Mouse (Mus musculus) kidney, embryonic 14.5 days (tissue): ENCODE data around the gene Ntmt1. TPM values are rescaled to one million over a fixed set of nuclear protein-coding genes. Genes with fewer than 3 reads are reported as not detected.

Experiments
- ATAC-seq: fragments of 200-750 bp; cut with Nextera tagmentation; 2 replicates; pipeline ENCODE4 v1.8.0; 2017; ENCODE audit warnings: moderate number of reproducible peaks, mild to moderate bottlenecking, moderate TSS enrichment, moderate library complexity; ENCODE audit not compliant: low FRiP score, low TSS enrichment
- H3K27ac ChIP-seq: fragments of 300-500 bp; sonication (generic); 2 replicates; pipeline ENCODE4 v1.5.1; 2014; ENCODE audit warnings: low read depth, mild to moderate bottlenecking, low read length, moderate library complexity, mixed read lengths
- H3K27me3 ChIP-seq: fragments of 300-500 bp; sonication (generic); 2 replicates; pipeline ENCODE4 v1.6.1; 2014; ENCODE audit warnings: mild to moderate bottlenecking, low read length; ENCODE audit not compliant: control insufficient read depth, insufficient read depth
- H3K36me3 ChIP-seq: fragments of 300-500 bp; sonication (generic); 2 replicates; pipeline ENCODE4 v1.6.1; 2014; ENCODE audit warnings: low read length, mixed read lengths; ENCODE audit not compliant: control insufficient read depth, insufficient read depth
- H3K4me1 ChIP-seq: fragments of 300-500 bp; sonication (generic); 2 replicates; pipeline ENCODE4 v1.6.1; 2014; ENCODE audit warnings: low read length, mixed read lengths; ENCODE audit not compliant: control insufficient read depth, insufficient read depth
- H3K4me2 ChIP-seq: fragments of 300-500 bp; sonication (generic); replicated peaks from 2 replicates; pipeline ENCODE4 v1.6.1; 2014; ENCODE audit warnings: low read depth, mild to moderate bottlenecking, low read length
- H3K4me3 ChIP-seq: fragments of 300-500 bp; sonication (generic); 2 replicates; pipeline ENCODE4 v1.5.1; 2014; ENCODE audit warnings: mild to moderate bottlenecking, low read length
- H3K9ac ChIP-seq: fragments of 300-500 bp; sonication (generic); 2 replicates; pipeline ENCODE4 v1.6.1; 2014; ENCODE audit warnings: low read depth, mild to moderate bottlenecking, low read length, moderate library complexity
- H3K9me3 ChIP-seq: fragments of 300-500 bp; sonication (generic); 2 replicates; pipeline ENCODE4 v1.6.1; 2016; ENCODE audit warnings: low read length; ENCODE audit not compliant: control insufficient read depth
- WGBS: fragments of 180-500 bp; shearing (Covaris S2); extraction: QIAGEN DNeasy Blood & Tissue Kit; methylation state at CpG from one replicate; pipeline ENCODE4 v1.1.7; 2014; 5-methylcytosine and 5-hydroxymethylcytosine counted together
- polyA plus RNA-seq: library from polyadenylated mRNA; unstranded; fragments of >200 nt; fragmentation: Nextera tagmentation; extraction: Ambion mirVana; gene quantifications from 2 replicates; pipeline ENCODE4 v1.2.1, GENCODE M21; 2014

Gene Ntmt1
- polyA plus RNA-seq, 1 experiment from 2014 or later, result 95.6 TPM

- H3K4me3 ChIP-seq, result no peak overlapping the region
- ATAC-seq, result no peak
- H3K4me1 ChIP-seq, result peaks cover 26% of the 10 kb centered on the region
- no peak overlapping the region for H3K27ac ChIP-seq
- no peak overlapping the region for H3K4me2 ChIP-seq
- H3K9ac ChIP-seq, result no peak overlapping the region
- no peaks in the 10 kb centered on the region for H3K27me3 ChIP-seq
- H3K9me3 ChIP-seq, result peaks cover 3% of the 10 kb centered on the region; the same call in 1 of the 2 replicates
- no peaks in the 10 kb centered on the region for H3K36me3 ChIP-seq
- 77% methylated on average over 5 of the region's 5 CpGs for WGBS
Measured at GRCm38 (mm10) chr2:30768529-30768928, 39.1 kb upstream of the Ntmt1 start.

- H3K9me3 ChIP-seq, result no peaks in the 10 kb centered on the region
- no peak overlapping the region for H3K4me2 ChIP-seq
- H3K27ac ChIP-seq, result no peak overlapping the region
- H3K9ac ChIP-seq, result 0 out of 2 replicates have a peak overlapping the region, but pooled peaks have one; percentile 5
- no peak for ATAC-seq
- 61% methylated on average over 6 of the region's 6 CpGs for WGBS
- no peaks in the 10 kb centered on the region for H3K36me3 ChIP-seq
- peaks cover 26% of the 10 kb centered on the region for H3K4me1 ChIP-seq
- H3K27me3 ChIP-seq, result no peaks in the 10 kb centered on the region
- H3K4me3 ChIP-seq, result no peak overlapping the region
Measured at GRCm38 (mm10) chr2:30769187-30769586, 38.4 kb upstream of the Ntmt1 start.

GRCm38 (mm10) chr2:30771368-30771805 lies 36.2 kb upstream of the Ntmt1 start:
- Histone ChIP-seq H3K4me2 (peak overlapping the region; percentile 96), H3K9me3 (no peaks in the 10 kb centered on the region), H3K9ac (peak overlapping the region; percentile 67), H3K27me3 (no peaks in the 10 kb centered on the region), H3K36me3 (no peaks in the 10 kb centered on the region), H3K27ac (peak overlapping the region; percentile 85), H3K4me3 (peak overlapping the region; percentile 43), H3K4me1 (peaks cover 26% of the 10 kb centered on the region)
- peak; percentile 40; the same call in 1 of the 2 replicates for ATAC-seq
- WGBS, result under 1% methylated on average over 46 of the region's 51 CpGs

GRCm38 (mm10) chr2:30771806-30772460 lies 35.7 kb upstream of the Ntmt1 start:
- Histone ChIP-seq H3K9me3 (no peaks in the 10 kb centered on the region), H3K4me1 (peaks cover 26% of the 10 kb centered on the region), H3K36me3 (no peaks in the 10 kb centered on the region), H3K27ac (peak overlapping the region; percentile 85), H3K27me3 (no peaks in the 10 kb centered on the region), H3K9ac (peak overlapping the region; percentile 67), H3K4me2 (peak overlapping the region; percentile 96), H3K4me3 (peak overlapping the region; percentile 43)
- 9% methylated on average over 19 of the region's 19 CpGs for WGBS
- ATAC-seq, result peak; percentile 44

- Histone ChIP-seq H3K9me3 (no peaks in the 10 kb centered on the region), H3K4me1 (peaks cover 26% of the 10 kb centered on the region), H3K27ac (peak overlapping the region; percentile 85; the same call in 1 of the 2 replicates), H3K4me2 (no peak overlapping the region; the same call in 1 of the 2 replicates), H3K36me3 (no peaks in the 10 kb centered on the region), H3K4me3 (no peak overlapping the region), H3K9ac (no peak overlapping the region; the same call in 1 of the 2 replicates), H3K27me3 (no peaks in the 10 kb centered on the region)
- WGBS, result 43% methylated on average over 15 of the region's 15 CpGs
- ATAC-seq, result no peak
Measured at GRCm38 (mm10) chr2:30772581-30773312, 34.9 kb upstream of the Ntmt1 start.

- H3K36me3 ChIP-seq, result no peaks in the 10 kb centered on the region
- H3K27me3 ChIP-seq, result no peaks in the 10 kb centered on the region
- no peak overlapping the region for H3K4me3 ChIP-seq
- H3K9me3 ChIP-seq, result no peaks in the 10 kb centered on the region
- H3K9ac ChIP-seq, result no peak overlapping the region
- H3K4me1 ChIP-seq, result peaks cover 26% of the 10 kb centered on the region
- 74% methylated on average over 8 of the region's 8 CpGs for WGBS
- no peak overlapping the region for H3K4me2 ChIP-seq
- ATAC-seq, result no peak
- peak overlapping the region; percentile 63; the same call in 1 of the 2 replicates for H3K27ac ChIP-seq
Measured at GRCm38 (mm10) chr2:30773313-30774005, 34.2 kb upstream of the Ntmt1 start.

GRCm38 (mm10) chr2:30775955-30776354 lies 31.7 kb upstream of the Ntmt1 start:
- Histone ChIP-seq H3K36me3 (no peaks in the 10 kb centered on the region), H3K27me3 (no peaks in the 10 kb centered on the region), H3K4me2 (no peak overlapping the region), H3K27ac (no peak overlapping the region), H3K4me3 (no peak overlapping the region), H3K9me3 (no peaks in the 10 kb centered on the region), H3K4me1 (peaks cover 27% of the 10 kb centered on the region), H3K9ac (no peak overlapping the region)
- WGBS, result 58% methylated on average over 3 of the region's 3 CpGs
- ATAC-seq, result no peak

GRCm38 (mm10) chr2:30777266-30777665 lies 30.4 kb upstream of the Ntmt1 start:
- Histone ChIP-seq H3K27me3 (no peaks in the 10 kb centered on the region), H3K36me3 (no peaks in the 10 kb centered on the region), H3K9ac (no peak overlapping the region), H3K9me3 (no peaks in the 10 kb centered on the region), H3K4me2 (no peak overlapping the region), H3K4me3 (no peak overlapping the region), H3K4me1 (peaks cover 16% of the 10 kb centered on the region), H3K27ac (no peak overlapping the region)
- ATAC-seq, result no peak
- 72% methylated on average over 3 of the region's 3 CpGs for WGBS
